Mouse (Mus musculus): ENCODE data around the gene Rnf150.

DNA sequence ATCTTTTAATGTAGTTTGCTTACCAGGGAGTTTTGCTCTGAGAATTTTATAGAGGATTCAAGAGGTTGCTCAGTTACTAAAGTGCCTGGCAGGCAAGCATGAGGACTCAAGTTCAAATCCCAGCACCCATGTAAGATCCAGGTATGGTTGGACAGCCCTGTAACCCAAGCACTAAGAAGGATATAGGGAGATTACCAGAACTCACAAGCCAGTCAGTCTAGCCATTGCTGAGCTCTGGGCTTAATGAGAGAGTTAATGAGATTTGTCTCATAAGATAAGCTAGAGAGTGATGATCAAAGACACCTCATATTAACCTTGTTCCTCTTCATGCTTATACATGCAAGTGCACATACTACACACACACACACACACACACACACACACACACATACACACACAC lies 48.3 kb downstream of the Rnf150 start:
- TF ChIP-seq CTCF (IDR thresholded peaks at IDR 0.05; ENCODE audit: borderline replicate concordance, control insufficient read depth, extremely low read depth, insufficient read depth, low read length, poor library complexity) (no peak), POLR2A (IDR thresholded peaks at IDR 0.05; ENCODE audit: control insufficient read depth, extremely low read depth, insufficient read depth, low read length, poor library complexity) (no peak)
